Mouse (Mus musculus) lung, postnatal 14 days (tissue): ENCODE data around the gene Fem1a.

ENCODE experiments used
- DNase-seq: peaks from one replicate; pipeline ENCODE4 v3.0.0; 2021

The Fem1a gene

GRCm38 (mm10) chr17:56256239-56256881 lies at the start of gene Fem1a:
Fem1a (plus strand) TSS chr17:56256810.
- DNase-seq, result peak; percentile 90

GRCm38 (mm10) chr17:56206986-56207674 lies 49.5 kb upstream of the Fem1a start:
- DNase-seq, result no peak

GRCm38 (mm10) chr17:56207963-56208530 lies 48.6 kb upstream of the Fem1a start:
- no peak for DNase-seq

GRCm38 (mm10) chr17:56208821-56209220 lies 47.8 kb upstream of the Fem1a start:
- DNase-seq, result peak; percentile 67

DNA sequence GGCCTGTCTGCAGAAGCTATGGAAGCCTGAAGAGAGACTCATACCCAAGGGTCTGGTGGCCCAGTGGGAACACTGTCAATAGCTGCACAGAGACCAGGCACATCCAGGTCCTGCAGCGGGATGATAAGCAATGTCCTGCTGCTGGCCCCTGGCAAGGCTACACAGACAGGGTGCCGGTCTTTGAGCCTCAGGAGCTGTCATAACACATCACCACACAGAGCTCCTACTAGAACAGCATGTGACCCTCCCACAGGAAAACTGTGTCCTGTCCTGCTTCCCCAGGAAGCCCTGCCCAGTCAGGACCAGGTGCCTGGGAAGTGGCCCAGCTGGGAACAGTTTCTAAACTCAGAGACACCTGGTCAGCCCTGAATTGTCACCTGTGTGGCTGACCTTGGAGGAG lies 45.5 kb upstream of the Fem1a start:
- DNase-seq, result no peak

DNA sequence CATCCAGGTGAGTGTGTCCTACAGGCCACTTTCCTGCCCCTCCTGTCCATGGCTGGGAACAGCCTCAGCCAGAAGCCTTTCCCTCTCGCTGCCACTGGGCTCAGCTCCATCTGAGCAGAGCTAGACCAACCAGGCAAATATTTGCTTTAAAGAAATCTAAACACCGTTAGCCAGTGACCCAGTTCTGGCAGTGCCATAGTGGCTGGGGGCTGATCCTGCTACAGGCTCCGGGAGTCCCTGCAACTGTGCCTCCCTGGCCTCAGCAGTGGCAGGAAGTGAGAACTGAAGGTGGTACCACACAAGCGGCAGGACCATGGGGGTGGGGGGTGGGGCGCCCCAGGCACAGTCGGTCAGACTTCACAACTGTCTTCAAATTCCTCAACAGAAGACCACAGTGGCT lies 43.9 kb upstream of the Fem1a start:
- no peak for DNase-seq

DNA sequence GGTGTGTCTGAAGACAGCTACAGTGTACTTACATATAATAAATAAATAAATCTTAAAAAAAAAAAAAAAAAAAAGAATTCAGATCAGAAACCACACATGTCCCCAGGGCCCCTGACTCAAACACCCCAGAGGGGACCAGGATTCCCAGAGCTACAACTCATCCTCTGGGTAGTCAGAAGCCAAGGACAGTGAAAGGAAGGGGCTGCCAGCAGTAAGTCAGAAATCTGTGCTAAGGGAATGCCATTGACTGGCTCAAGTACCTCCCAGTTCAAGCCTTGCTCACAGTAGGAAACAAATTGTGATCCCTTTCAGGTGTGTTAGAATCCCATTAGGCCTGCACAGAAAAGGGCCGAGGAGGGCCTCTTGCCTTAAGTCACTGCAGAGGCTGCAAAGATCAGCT lies 42.4 kb upstream of the Fem1a start:
- no peak for DNase-seq

GRCm38 (mm10) chr17:56217670-56218069 lies 38.9 kb upstream of the Fem1a start:
- no peak for DNase-seq

DNA sequence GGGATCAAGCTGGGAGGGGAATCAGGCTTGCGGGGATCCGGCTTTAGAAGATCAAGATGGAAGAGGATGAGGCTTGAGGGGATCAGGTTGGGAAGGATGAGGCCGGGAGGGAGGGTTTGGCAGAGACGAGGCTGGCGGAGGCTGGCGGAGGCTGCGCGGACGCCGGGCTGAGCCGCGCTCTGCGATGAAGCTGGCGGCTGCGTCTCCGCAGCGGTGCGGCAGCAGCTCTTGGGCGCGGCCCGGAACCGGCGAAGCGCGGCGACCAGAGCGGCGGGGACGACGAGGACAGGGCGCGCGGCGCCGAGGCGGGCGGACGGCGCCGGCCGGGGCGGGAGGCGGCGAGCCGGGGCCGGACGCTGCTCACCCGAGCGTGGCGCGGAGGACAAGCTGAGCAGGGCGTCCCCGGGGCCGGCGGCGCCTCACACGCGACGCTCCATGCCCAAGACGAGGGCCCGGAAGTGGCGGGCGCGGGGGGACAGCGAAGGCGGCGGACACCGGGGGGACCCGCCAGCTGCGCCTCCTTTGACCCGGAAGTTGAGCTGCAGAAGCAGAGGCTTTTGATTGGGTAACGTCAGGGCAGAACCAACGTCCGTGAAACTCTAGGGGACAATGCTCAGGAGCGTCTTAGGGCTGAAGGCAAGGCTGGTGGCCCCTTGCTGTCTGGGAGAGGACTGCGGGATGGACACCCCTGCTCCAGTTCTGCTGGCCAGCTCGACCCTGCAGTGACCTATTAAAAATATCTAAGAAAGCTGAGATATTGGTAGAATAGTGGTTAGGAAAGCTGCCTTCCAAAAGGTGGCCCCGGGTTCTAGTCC lies 38.0 kb upstream of the Fem1a start, which contains the start of gene Dpp9:
Gene Dpp9 (minus strand): TSS at position 529 of the 815 bp plus-strand sequence.
- DNase-seq, result peak; percentile 88

DNA sequence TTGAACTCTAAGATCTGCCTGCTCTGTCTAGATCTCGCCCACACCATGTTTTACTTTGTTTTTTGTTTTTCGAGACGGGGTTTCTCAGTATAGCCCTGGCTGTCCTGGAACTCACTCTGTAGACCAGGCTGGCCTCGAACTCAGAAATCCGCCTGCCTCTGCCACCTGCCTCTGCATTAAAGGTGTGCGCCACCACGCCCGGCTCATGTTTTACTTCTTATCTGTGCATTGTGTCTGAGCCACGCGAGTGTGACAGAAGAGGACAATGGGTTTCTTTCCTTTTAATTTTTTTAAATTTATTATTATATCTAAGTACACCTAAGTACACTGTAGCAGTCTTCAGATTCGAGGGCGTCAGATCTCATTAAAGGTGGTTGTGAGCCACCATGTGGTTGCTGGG lies 37.4 kb upstream of the Fem1a start:
- DNase-seq, result no peak

- DNase-seq, result peak; percentile 59
Measured at GRCm38 (mm10) chr17:56219805-56220204, 36.8 kb upstream of the Fem1a start.

DNA sequence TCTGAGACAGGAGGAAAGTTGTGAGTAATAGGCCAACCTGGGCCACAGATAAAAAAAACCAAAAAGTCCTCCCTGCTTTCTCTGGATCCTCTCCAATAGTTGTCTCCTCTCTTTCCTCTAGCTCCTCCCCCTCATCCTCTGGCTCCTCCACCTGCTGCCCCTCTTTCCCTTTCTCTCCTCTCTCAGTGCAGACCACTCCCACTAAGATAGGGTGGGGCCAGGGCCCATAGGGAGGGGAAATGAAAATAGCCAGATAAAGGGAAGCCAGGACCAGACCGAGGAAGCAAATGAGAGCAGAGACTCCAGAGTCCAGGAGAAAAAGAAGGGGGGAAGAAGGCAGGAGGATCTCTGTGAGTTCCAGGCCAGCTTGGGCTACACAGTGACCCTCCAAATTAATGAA lies 31.7 kb upstream of the Fem1a start:
- no peak for DNase-seq

DNA sequence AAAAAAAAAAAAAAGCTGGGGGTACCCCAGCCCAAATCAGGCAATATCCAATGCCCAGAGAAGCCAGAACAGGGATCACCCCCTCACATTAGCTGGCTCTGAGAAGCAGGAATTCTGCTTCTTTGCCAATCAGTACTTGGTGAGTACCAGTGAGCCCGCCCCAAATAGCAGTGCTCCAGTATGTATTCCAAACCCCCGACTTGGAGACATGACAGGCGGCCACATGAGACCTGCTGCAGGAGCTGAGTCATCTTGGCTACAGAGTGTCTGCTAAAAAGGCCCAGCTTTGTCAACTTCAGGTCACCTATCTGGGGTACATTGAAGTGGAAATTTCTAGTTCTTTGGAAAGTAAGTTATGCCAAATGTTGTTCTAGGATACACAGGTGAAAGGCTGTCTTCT lies 30.0 kb upstream of the Fem1a start:
- DNase-seq, result no peak

DNA sequence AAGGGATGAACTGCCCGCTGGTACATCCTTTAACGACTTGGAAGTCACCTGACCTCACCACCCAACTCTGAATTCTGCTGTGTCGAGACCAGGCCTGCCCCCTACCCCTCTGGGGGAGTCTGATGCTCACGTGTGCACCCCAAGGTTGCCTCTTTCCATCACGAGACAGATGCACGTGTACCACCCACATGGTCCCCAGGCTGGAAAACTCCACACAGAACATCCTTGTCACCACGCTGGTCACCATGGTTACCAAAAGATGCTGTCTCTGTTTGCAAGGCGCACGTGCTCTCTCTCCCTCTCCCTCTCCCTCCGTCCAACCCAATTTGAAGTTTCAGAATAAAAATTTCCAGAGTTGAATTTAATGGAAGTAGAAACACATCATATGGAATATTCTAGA lies 26.7 kb upstream of the Fem1a start:
- no peak for DNase-seq

DNA sequence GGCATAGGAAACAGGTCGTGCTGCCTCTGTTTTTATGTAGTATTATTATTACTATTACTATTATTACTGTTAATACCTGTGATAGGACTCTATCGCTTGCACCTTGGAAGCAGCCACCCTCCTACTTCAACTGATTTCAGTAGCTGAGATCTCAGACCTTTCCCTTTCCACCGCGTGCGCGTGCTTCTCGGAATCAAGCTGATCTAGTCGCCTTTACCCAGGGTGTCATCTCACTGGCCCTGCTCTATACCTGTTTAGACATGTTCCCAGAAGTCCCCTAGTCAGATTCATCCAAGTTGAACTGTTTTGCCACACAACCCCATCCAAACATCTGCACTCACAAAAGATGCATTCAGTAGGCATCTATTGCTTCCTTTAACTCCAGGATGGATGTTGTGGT lies 23.2 kb upstream of the Fem1a start:
- no peak for DNase-seq

DNA sequence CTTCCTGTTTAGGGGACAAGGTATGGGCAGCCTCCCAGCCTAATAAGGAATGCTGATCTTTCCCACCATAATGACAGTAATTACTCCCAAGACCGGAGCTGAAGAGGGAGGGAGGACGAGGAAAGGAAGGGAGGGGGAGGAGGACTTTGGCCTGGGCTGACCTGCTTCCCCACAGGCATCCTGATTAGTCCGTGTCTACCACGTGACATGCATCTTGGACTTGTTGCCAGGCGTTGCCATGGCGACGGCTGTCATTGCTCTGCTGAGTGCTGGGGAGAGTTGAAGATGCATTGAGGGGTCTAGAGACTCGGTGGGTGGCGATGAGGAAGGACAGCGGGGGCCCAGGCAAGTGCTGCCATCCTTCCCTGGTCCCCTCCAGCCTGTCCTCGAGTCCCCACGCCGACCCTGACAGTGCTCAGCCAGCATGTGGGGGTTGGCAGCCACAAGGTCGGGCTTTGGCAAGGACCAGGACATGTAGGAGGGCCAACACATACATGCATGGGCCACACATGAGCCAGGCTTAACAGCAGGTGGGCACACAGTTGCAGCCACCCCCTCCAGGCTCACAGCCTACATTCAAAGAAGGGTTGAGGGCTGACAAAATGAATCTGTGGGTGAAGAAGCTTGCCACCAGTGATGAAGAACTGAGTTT lies 22.7 kb upstream of the Fem1a start:
- DNase-seq, result no peak

DNA sequence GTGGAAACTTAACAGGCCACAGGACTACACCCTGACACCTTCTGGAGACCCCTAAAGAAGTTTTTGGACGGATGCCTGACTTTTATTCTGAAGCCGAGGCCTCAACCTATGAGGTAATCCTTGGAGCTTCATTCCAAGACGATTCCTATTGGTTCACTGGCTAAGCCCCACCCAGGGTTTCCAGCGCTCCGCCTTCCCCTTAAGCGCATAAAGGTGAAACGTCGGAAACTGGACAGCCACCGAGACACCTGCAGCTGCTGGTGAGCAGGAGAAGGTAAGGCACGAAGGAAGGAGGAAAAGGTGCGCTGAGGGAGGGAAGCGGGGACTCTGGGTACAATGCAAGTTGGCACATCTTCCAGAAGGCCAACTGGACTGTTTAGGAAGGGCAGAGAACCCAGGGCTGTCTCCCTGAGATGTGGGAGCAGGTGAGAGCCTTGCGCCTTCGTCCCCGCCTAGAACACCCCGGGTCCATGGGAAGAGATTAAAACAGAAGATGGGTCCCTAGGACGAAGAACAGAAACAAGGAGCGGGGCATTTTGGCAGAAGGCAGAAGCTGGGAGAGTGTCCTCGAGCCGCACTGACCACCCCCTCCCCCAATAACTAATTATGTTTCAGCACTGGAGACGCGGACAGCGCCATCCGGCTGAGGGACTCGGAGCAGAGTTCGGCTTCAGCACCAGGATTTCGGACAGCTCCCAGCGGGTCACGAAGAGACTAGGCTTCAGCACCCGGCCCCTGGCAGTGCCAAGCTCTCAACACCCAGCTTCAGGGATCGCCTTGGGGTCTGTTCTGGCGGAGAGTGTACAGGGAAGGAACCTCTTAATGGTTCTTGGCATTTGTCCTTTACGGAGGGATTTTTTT lies 14.8 kb upstream of the Fem1a start:
- peak; percentile 97 for DNase-seq

GRCm38 (mm10) chr17:56245608-56246007 lies 11.0 kb upstream of the Fem1a start:
- no peak for DNase-seq

DNA sequence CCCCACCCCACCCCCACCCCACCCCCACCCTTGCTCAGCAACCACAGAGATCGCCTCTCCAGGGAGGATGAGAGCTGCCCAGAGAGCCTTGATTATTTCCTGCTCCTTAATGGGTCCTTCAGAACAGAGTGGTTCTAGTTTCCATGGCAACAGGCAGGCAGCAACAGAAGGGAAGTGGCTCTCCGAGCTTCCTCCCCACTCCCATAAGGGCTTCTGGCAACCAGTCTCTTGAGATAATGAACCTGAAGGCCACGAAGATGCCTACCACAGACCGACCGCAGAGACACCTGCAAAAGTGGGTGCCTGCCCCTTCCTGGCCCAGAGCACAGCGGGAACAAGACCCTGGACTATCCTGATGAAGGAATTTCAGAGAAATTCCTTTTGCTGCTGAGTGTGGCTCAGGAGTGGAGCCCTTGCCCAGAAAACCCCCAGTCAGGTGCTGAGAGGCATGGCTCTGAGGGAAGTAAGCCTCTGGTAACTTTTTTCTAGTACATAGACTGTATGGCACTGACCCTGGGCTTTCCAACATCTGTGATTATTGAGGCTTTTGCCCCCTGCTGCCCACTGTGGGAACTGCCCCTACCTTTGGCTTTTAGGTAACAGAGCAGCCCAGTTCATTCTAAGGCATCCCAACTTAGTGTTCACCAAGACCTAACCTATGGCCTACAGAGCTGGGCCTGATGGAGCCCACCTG lies 5.3 kb upstream of the Fem1a start:
- peak; percentile 82 for DNase-seq

DNA sequence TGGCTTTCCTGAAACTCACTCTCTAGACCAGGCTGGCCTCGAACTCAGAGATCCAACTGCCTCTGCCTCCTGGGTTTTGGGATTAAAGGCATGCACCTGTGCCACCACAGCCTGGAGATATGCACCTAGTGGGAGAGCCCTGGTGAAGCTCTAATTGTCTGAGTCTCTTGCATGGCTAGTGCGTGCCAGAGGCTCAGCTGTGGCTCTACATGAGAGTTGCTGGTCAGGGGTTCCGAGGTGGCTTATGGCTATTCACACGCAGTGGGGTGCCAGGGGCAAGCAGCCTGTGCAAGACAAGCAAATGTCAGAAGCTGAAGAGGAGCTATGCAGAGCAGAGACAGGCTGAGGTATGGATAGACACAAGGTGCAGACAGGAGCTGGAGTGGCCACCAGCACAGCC lies 1.9 kb upstream of the Fem1a start:
- DNase-seq, result no peak

DNA sequence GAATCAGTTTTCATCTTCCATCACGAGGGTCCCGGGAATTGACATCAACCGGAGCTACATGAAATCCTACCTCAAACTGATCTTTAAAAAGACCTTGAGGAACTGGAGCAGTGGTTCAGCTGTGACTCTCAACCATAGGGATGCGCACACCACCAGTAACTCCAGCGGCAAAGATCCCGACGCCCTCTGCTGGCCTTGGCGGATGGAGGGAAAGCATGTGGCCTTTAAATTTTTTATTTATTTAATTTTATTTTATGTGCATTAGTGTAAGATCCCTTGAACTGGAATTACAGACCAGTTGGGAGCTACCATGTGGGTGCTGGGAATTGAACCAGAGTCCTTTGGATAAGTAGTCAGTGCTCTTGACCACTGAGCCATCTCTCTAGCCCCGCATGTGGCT lies 1.2 kb upstream of the Fem1a start:
- no peak for DNase-seq
